Mouse (Mus musculus) E14TG2a.4 (cell line): ENCODE results near the gene Sox5.

ENCODE experiments used
- H3K27me3 ChIP-seq: 2 replicates; pipeline ENCODE4 v1.6.1; 2014; ENCODE audit warnings: low read length, control low read depth; ENCODE audit not compliant: insufficient read depth
- H3K36me3 ChIP-seq: 2 replicates; pipeline ENCODE4 v1.6.1; 2014; ENCODE audit warnings: low read length, control low read depth; ENCODE audit not compliant: insufficient read depth
- H3K4me1 ChIP-seq: replicated peaks from 2 replicates; pipeline ENCODE4 v1.6.1; 2014; ENCODE audit warnings: low read depth, low read length, control low read depth
- H3K4me3 ChIP-seq: replicated peaks from 2 replicates; pipeline ENCODE4 v1.5.1; 2014; ENCODE audit warnings: mild to moderate bottlenecking, low read length
- H3K9me3 ChIP-seq: 2 replicates; pipeline ENCODE4 v1.6.1; 2014; ENCODE audit warnings: low read length, control low read depth
- CTCF ChIP-seq: conservative IDR thresholded peaks from 2 replicates; pipeline ENCODE4 v1.5.1; 2014; ENCODE audit warnings: low read length
- NANOG ChIP-seq: IDR thresholded peaks from 2 replicates; pipeline ENCODE4 v1.6.1; 2014; ENCODE audit warnings: borderline replicate concordance, low read length, mixed read lengths
- POU5F1 ChIP-seq: IDR thresholded peaks from 2 replicates; pipeline ENCODE4 v1.6.1; 2014; ENCODE audit warnings: low read length, borderline replicate concordance

The Sox5 gene

GRCm38 (mm10) chr6:144693211-144693899 is 88.4 kb downstream of the Sox5 start:
- no peaks in the 10 kb centered on the region for H3K9me3 ChIP-seq
- no peaks in the 10 kb centered on the region for H3K36me3 ChIP-seq
- TF ChIP-seq CTCF: no peak
- no peak for TF ChIP-seq NANOG
- TF ChIP-seq POU5F1: no peak
- H3K4me1 ChIP-seq: no peaks in the 10 kb centered on the region
- no peaks in the 10 kb centered on the region for H3K27me3 ChIP-seq
- H3K4me3 ChIP-seq: no peak overlapping the region

GRCm38 (mm10) chr6:144691298-144692041 is 90.3 kb downstream of the Sox5 start:
- no peaks in the 10 kb centered on the region for H3K4me1 ChIP-seq
- no peak overlapping the region for H3K4me3 ChIP-seq
- no peaks in the 10 kb centered on the region for H3K9me3 ChIP-seq
- no peaks in the 10 kb centered on the region for H3K27me3 ChIP-seq
- TF ChIP-seq NANOG (no peak), POU5F1 (no peak), CTCF (no peak)
- no peaks in the 10 kb centered on the region for H3K36me3 ChIP-seq

- Histone ChIP-seq H3K36me3 (no peaks in the 10 kb centered on the region), H3K9me3 (no peaks in the 10 kb centered on the region), H3K4me3 (no peak overlapping the region), H3K4me1 (no peaks in the 10 kb centered on the region), H3K27me3 (no peaks in the 10 kb centered on the region)
- no peak for TF ChIP-seq CTCF
- TF ChIP-seq NANOG: no peak
- TF ChIP-seq POU5F1: no peak
Measured at GRCm38 (mm10) chr6:144689076-144689475, 92.7 kb downstream of the Sox5 start.

GRCm38 (mm10) chr6:144687681-144688080 is 94.1 kb downstream of the Sox5 start:
- H3K4me1 ChIP-seq: no peaks in the 10 kb centered on the region
- H3K27me3 ChIP-seq: no peaks in the 10 kb centered on the region
- H3K9me3 ChIP-seq: no peaks in the 10 kb centered on the region
- no peak overlapping the region for H3K4me3 ChIP-seq
- H3K36me3 ChIP-seq: no peaks in the 10 kb centered on the region
- TF ChIP-seq CTCF (no peak), POU5F1 (no peak), NANOG (no peak)

GRCm38 (mm10) chr6:144681045-144681789 is 100.6 kb downstream of the Sox5 start:
- Histone ChIP-seq H3K27me3 (no peaks in the 10 kb centered on the region; the same call in 1 of the 2 replicates), H3K4me1 (no peaks in the 10 kb centered on the region), H3K9me3 (peaks cover 10% of the 10 kb centered on the region), H3K36me3 (no peaks in the 10 kb centered on the region), H3K4me3 (no peak overlapping the region)
- no peak for TF ChIP-seq CTCF
- TF ChIP-seq NANOG: peak; percentile 30; the same call in 1 of the 2 replicates

- Histone ChIP-seq H3K4me3 (no peak overlapping the region), H3K9me3 (peaks cover 10% of the 10 kb centered on the region), H3K36me3 (no peaks in the 10 kb centered on the region), H3K27me3 (no peaks in the 10 kb centered on the region; the same call in 1 of the 2 replicates), H3K4me1 (no peaks in the 10 kb centered on the region)
- TF ChIP-seq POU5F1 (no peak), NANOG (no peak), CTCF (no peak)
Measured at GRCm38 (mm10) chr6:144677491-144678133, 104.2 kb downstream of the Sox5 start.

- peaks cover 10% of the 10 kb centered on the region for H3K9me3 ChIP-seq
- TF ChIP-seq POU5F1 (no peak), CTCF (no peak), NANOG (no peak)
- H3K27me3 ChIP-seq: no peaks in the 10 kb centered on the region; the same call in 1 of the 2 replicates
- no peaks in the 10 kb centered on the region for H3K4me1 ChIP-seq
- H3K36me3 ChIP-seq: no peaks in the 10 kb centered on the region
- H3K4me3 ChIP-seq: no peak overlapping the region
Measured at GRCm38 (mm10) chr6:144675111-144675510, 106.7 kb downstream of the Sox5 start.

- H3K4me3 ChIP-seq: no peak overlapping the region
- H3K4me1 ChIP-seq: no peaks in the 10 kb centered on the region
- H3K9me3 ChIP-seq: peaks cover 10% of the 10 kb centered on the region
- TF ChIP-seq POU5F1: no peak
- no peak for TF ChIP-seq NANOG
- no peaks in the 10 kb centered on the region; the same call in 1 of the 2 replicates for H3K27me3 ChIP-seq
- H3K36me3 ChIP-seq: no peaks in the 10 kb centered on the region
Measured at GRCm38 (mm10) chr6:144673906-144674305, 107.9 kb downstream of the Sox5 start.
